Mouse (Mus musculus) embryonic stem cell, embryonic (primary cell): Measurements from ENCODE around the gene 4933406M09Rik.

ENCODE experiments used
- CTCF ChIA-PET, 4 experiments: fragments of 300-600 bp in 2 of 4; fragments of 350-600 bp in 2 of 4; sonication (Branson Sonifier 250); formaldehyde crosslinking; loops; one replicate each; lab custom pipeline; 2022; ENCODE audit warnings: inconsistent platforms in 2 of 4; lab: Charles Lee
- POLR2A ChIA-PET, 4 experiments: fragments of 300-600 bp in 2 of 4; fragments of 350-600 bp in 2 of 4; sonication (Branson Sonifier 250); formaldehyde crosslinking; loops; one replicate each; lab custom pipeline; 2022; ENCODE audit warnings: antibody characterized with exemption in 4 of 4, inconsistent platforms in 1 of 4; lab: Charles Lee

Gene 4933406M09Rik

DNA sequence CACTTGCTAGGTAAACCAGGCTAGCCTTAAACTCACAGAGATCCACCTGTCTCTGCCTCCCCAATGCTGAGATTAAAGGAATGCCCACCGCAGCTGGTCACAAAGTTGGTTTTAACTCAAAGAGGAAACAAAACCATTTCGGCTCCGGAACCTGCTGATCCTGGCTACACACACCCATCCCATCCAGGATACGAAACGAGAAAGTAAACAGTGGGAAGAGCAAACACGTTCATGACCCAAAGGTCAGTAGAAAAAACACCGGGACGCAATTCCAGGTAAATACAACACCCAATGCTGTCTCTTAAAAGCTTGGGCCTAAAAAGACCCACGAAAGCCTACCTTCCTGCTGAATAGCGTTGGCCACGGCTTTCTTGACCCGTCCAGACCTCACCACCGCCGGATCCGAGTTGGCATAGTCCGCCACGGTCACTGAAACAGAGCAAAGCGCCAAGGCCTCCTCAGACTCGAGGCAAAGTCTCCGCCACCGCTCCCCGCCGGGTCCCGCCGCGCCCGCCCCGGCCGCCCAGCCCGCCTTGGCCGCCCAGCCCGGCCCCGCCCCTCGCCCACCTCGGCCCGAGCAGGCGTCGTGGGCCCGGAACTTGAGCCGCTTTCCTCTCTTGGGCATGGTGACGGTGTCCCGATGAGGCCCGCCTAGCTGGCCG lies 24.4 kb upstream of the 4933406M09Rik start:
- POLR2A ChIA-PET, result interaction anchor here in 3 of 4 experiments (0.6 to 3.2 kb wide), 17 partner anchors 10 to 714 kb away, joined by 3 to 11 read pairs (median 4); partner anchors contain the start of genes Klhl12 (in 2 of the 3) and Adipor1 (in 1 of the 3)
- CTCF ChIA-PET, result interaction anchor here in 3 of 4 experiments (0.5 to 1.0 kb wide), 3 partner anchors 85 to 472 kb away, joined by 3 to 5 read pairs (median 3); no protein-coding TSS in a partner anchor

DNA sequence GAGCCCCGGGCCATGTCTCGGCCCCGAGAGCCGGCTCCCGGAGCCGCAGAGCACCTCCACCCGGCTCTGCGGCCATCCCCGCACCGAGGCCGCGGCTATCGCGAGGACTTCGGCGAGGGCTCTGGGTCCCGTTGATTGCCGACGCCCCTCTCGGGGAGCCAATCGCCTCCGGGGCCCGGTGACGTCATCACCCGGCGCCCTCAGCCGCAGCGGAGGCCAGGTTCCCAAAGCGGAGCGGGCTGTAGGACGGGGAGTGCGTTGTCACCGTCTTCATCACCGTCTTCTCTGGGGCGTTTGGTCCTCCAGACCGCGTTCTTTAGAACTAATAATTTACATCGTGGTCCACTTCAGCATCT lies 23.9 kb upstream of the 4933406M09Rik start, which contains the start of gene Tmem183a:
Gene Tmem183a, minus strand, starts transcription at position 123 of the 356 bp plus-strand sequence.
- ChIA-PET CTCF (interaction anchor here in 1 of 4 experiments (0.6 kb wide), 1 partner anchor 99 kb away, joined by 3 read pairs; no protein-coding TSS in a partner anchor), POLR2A (interaction anchor here in 3 of 4 experiments (0.6 to 3.2 kb wide), 13 partner anchors 8 to 713 kb away, joined by 3 to 11 read pairs (median 4); partner anchors contain the start of genes Adipor1 (in 1 of the 3) and Klhl12 (in 1 of the 3))

GRCm38 (mm10) chr1:134363194-134363593 lies 22.5 kb upstream of the 4933406M09Rik start:
- ChIA-PET CTCF (no interaction called here), POLR2A (interaction anchor here in 2 of 4 experiments (0.7 to 3.2 kb wide), 7 partner anchors 9 to 626 kb away, joined by 3 to 11 read pairs (median 4); no protein-coding TSS in a partner anchor)

DNA sequence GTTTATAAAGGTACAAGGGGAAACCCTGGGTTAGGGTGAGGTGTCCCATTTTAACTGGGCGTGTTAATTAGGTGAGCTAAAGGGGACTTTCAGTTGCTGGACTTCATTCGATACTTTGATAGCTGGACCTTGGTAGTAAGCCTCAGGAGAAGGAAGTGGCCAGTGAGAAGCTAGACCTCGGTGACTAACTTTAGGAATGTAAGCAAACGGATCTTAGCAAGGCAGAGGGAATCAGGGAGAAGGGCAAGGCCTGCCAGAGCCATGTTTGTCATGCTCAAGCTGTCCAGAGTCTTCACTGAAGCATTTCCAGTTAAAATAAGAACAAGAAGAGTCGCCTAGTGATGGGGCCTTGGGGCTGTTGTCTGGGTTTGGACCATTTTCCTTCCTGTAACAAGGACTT lies 20.2 kb upstream of the 4933406M09Rik start:
- POLR2A ChIA-PET, result interaction anchor here in 2 of 4 experiments (0.9 to 2.4 kb wide), 8 partner anchors 13 to 192 kb away, joined by 3 to 12 read pairs (median 3); partner anchors contain the start of genes Adipor1 (in 2 of the 2), Klhl12 (in 1 of the 2) and Rabif (in 1 of the 2)
- CTCF ChIA-PET, result no interaction called here

GRCm38 (mm10) chr1:134368777-134369337 lies 16.9 kb upstream of the 4933406M09Rik start:
- ChIA-PET POLR2A (interaction anchor here in 3 of 4 experiments (0.6 to 2.4 kb wide), 7 partner anchors 9 to 1351 kb away, joined by 3 to 9 read pairs (median 3); partner anchors contain the start of genes Klhl12 (in 2 of the 3), Adipor1 (in 1 of the 3), Csrp1 (in 1 of the 3) and Cyb5r1 (in 1 of the 3)), CTCF (interaction anchor here in 1 of 4 experiments (0.7 to 0.9 kb wide), 2 partner anchors 37 to 127 kb away, joined by 3 read pairs; partner anchors contain the start of gene Cyb5r1)

DNA sequence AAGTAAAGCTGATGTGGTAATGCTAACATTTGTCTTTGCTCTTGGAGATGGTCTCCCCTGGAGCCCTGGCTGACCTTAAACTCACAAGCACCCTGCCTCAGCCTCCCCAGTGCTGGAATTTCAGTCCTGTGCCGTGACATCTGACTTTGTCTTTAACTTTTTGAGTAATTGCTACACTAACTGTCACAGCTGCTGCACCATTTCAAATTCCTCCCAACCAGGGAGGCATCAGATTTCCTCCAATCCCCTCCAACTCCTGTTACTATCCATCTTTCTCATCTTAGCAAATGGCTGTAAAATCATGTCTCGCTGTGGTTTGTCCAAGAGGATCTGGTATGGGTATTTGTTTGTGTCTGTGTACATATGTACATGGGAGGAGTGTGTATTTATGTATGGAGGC lies 11.6 kb upstream of the 4933406M09Rik start:
- ChIA-PET POLR2A (interaction anchor here in 1 of 4 experiments (1.0 kb wide), 1 partner anchor 41 kb away, joined by 3 read pairs; no protein-coding TSS in a partner anchor), CTCF (no interaction called here)

DNA sequence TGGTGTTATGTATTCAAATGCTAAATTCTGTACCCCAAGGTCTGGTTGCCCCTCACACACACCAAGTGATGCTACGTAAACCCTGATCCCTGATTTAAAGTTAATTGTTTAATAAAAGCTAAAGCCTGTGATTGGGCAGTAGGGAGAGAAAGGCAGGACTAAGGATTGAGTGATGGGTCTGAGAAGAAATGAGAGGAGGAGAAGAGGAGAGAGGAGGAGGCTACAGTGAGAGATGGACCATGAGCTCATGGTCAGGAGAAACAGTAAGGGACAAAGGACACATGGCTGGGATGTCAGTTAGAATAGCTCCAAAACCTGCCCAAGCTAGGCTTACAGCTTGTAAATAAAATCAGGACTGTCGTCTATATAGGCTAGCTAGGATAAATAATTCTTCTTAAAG lies 4.7 kb upstream of the 4933406M09Rik start:
- CTCF ChIA-PET, result interaction anchor here in 1 of 4 experiments (0.6 kb wide), 1 partner anchor 226 kb away, joined by 3 read pairs; no protein-coding TSS in a partner anchor

GRCm38 (mm10) chr1:134381795-134382625 lies 3.7 kb upstream of the 4933406M09Rik start:
- ChIA-PET POLR2A (interaction anchor here (0.7 to 2.6 kb wide), 25 partner anchors 9 to 282 kb away, joined by 3 to 12 read pairs (median 3); partner anchors contain the start of genes Cyb5r1 (in 3 of the 4), Adipor1 (in 2 of the 4), Klhl12 (in 1 of the 4) and Tmem183a (in 1 of the 4)), CTCF (interaction anchor here in 2 of 4 experiments (0.5 to 0.8 kb wide), 3 partner anchors 50 to 1016 kb away, joined by 3 to 4 read pairs (median 4); no protein-coding TSS in a partner anchor)

More for the DNA sequence above, 4.7 kb upstream of the 4933406M09Rik start:
- POLR2A ChIA-PET, result interaction anchor here (0.5 to 2.6 kb wide), 22 partner anchors 8 to 302 kb away, joined by 3 to 12 read pairs (median 4); partner anchors contain the start of genes Cyb5r1 (in 3 of the 4), Adipor1 (in 1 of the 4), Klhl12 (in 1 of the 4) and Rabif (in 1 of the 4)

- ChIA-PET CTCF (interaction anchor here in 1 of 4 experiments (1.0 kb wide), 1 partner anchor 21 kb away, joined by 4 read pairs; the partner anchor contains the start of gene Cyb5r1), POLR2A (interaction anchor here in 3 of 4 experiments (0.7 to 1.4 kb wide), 7 partner anchors 15 to 1152 kb away, joined by 4 to 8 read pairs (median 5); partner anchors contain the start of genes Cyb5r1 (in 3 of the 3) and Adipor1 (in 2 of the 3))
Measured at GRCm38 (mm10) chr1:134384581-134384980, 1.2 kb upstream of the 4933406M09Rik start.

DNA sequence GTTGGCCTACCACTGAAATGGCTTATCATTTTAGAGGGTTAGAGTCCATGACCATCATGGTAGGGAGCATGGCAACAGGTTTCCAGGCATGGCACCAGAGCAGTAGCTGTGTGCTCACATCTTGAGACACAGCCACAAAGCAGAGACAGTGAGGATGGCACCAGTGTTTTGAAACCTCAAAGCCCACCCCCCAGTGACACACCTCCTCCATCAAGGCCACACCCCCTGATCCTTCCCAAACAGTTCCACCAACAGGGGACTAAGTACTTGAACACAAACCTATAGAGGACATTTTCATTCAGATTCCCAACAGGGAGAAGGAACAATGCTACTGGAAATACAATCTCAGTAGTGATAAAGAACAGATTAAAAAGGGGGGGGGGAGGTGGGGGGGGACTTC lies 564 bp upstream of the 4933406M09Rik start:
- POLR2A ChIA-PET, result interaction anchor here in 3 of 4 experiments (1.0 to 1.4 kb wide), 6 partner anchors 15 to 30 kb away, joined by 3 to 8 read pairs (median 4); partner anchors contain the start of genes Cyb5r1 (in 3 of the 3) and Adipor1 (in 2 of the 3)
- CTCF ChIA-PET, result no interaction called here

DNA sequence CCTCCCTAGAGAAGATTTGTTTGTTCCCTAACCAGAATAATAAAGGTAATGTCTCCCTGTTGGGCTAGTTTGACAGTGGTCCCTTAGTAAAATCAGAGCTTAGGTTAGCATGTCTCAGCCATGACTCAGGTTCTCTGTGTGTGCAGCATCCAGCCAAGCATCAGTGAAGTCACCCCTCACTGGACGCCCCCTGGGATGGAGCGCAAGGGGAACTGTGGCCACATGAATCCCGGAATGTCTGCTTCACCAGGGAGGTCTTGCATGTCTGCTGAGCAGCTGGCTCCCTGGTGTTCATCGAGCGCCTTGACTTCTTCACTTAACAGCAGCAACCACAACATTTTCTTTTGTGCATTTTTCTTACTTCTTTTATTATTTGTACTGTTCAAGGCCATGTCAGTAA lies 8.1 kb downstream of the 4933406M09Rik start:
- POLR2A ChIA-PET, result interaction anchor here in 3 of 4 experiments (0.5 to 2.7 kb wide), 4 partner anchors 12 to 1374 kb away, joined by 3 to 6 read pairs (median 6); partner anchors contain the start of genes Cyb5r1 (in 2 of the 3) and Adipor1 (in 1 of the 3)
- CTCF ChIA-PET, result no interaction called here

GRCm38 (mm10) chr1:134398210-134398609 lies 12.5 kb downstream of the 4933406M09Rik start:
- POLR2A ChIA-PET, result interaction anchor here in 2 of 4 experiments (1.1 to 1.5 kb wide), 2 partner anchors 17 to 31 kb away, joined by 3 read pairs; no protein-coding TSS in a partner anchor
- CTCF ChIA-PET, result no interaction called here

- CTCF ChIA-PET, result interaction anchor here in 2 of 4 experiments (0.5 to 1.0 kb wide), 4 partner anchors 18 to 707 kb away, joined by 3 to 5 read pairs (median 3); partner anchors contain the start of gene Klhl12 (in 1 of the 2)
- POLR2A ChIA-PET, result interaction anchor here in 3 of 4 experiments (0.5 to 1.4 kb wide), 10 partner anchors 11 to 55 kb away, joined by 3 to 6 read pairs (median 4); partner anchors contain the start of genes Adipor1 (in 3 of the 3) and Klhl12 (in 1 of the 3)
Measured at GRCm38 (mm10) chr1:134399735-134400134, 14.0 kb downstream of the 4933406M09Rik start.

- ChIA-PET CTCF (interaction anchor here (0.6 to 1.3 kb wide), 11 partner anchors 9 to 233 kb away, joined by 3 to 8 read pairs (median 4); partner anchors contain the start of gene Adipor1 (in 3 of the 4)), POLR2A (interaction anchor here (0.6 to 2.0 kb wide), 90 partner anchors 9 to 1931 kb away, joined by 3 to 69 read pairs (median 4); partner anchors contain the start of genes Adipor1 (in 4 of the 4), Klhl12 (in 3 of the 4), Rabif (in 3 of the 4) and Btg2 (in 1 of the 4))
Measured at GRCm38 (mm10) chr1:134405509-134406413, 20.0 kb downstream of the 4933406M09Rik start, which contains the start of gene Cyb5r1. Cyb5r1 (plus strand) TSS chr1:134405559.

GRCm38 (mm10) chr1:134406414-134406771 lies 20.7 kb downstream of the 4933406M09Rik start:
- CTCF ChIA-PET, result interaction anchor here in 3 of 4 experiments (0.7 to 1.3 kb wide), 5 partner anchors 9 to 113 kb away, joined by 3 to 8 read pairs (median 4); partner anchors contain the start of gene Adipor1 (in 2 of the 3)

More at GRCm38 (mm10) chr1:134406414-134406771, 20.7 kb downstream of the 4933406M09Rik start:
- POLR2A ChIA-PET, result interaction anchor here (0.6 to 2.0 kb wide), 63 partner anchors 8 to 739 kb away, joined by 3 to 69 read pairs (median 4); partner anchors contain the start of genes Adipor1 (in 4 of the 4), Klhl12 (in 3 of the 4), Rabif (in 3 of the 4) and Btg2 (in 1 of the 4)
